Mouse (Mus musculus) midbrain, embryonic 12.5 days (tissue): ENCODE data around the gene Abca6. TPM values are rescaled to one million over a fixed set of nuclear protein-coding genes. Genes with fewer than 3 reads are reported as not detected.

Experiments
- ATAC-seq: fragments of 200-750 bp; cut with Nextera tagmentation; 2 replicates; pipeline ENCODE4 v1.8.0; 2017; ENCODE audit warnings: low read depth, moderate TSS enrichment, moderate library complexity; ENCODE audit not compliant: low FRiP score
- H3K27ac ChIP-seq: fragments of 300-500 bp; sonication (generic); replicated peaks from 2 replicates; pipeline ENCODE4 v1.5.1; 2016; ENCODE audit warnings: mild to moderate bottlenecking
- H3K27me3 ChIP-seq: fragments of 300-500 bp; sonication (generic); 2 replicates; pipeline ENCODE4 v1.6.1; 2016; ENCODE audit warnings: mild to moderate bottlenecking
- H3K36me3 ChIP-seq: fragments of 300-500 bp; sonication (generic); 2 replicates; pipeline ENCODE4 v1.6.1; 2016
- H3K4me1 ChIP-seq: fragments of 300-500 bp; sonication (generic); 2 replicates; pipeline ENCODE4 v1.6.1; 2016
- H3K4me2 ChIP-seq: fragments of 300-500 bp; sonication (generic); replicated peaks from 2 replicates; pipeline ENCODE4 v1.6.1; 2016; ENCODE audit warnings: mild to moderate bottlenecking, moderate library complexity
- H3K4me3 ChIP-seq: fragments of 300-500 bp; sonication (generic); 2 replicates; pipeline ENCODE4 v1.5.1; 2016; ENCODE audit warnings: mild to moderate bottlenecking
- H3K9ac ChIP-seq: fragments of 300-500 bp; sonication (generic); replicated peaks from 2 replicates; pipeline ENCODE4 v1.6.1; 2016; ENCODE audit warnings: mild to moderate bottlenecking, moderate library complexity
- H3K9me3 ChIP-seq: fragments of 300-500 bp; sonication (generic); 2 replicates; pipeline ENCODE4 v1.6.1; 2016; ENCODE audit warnings: mild to moderate bottlenecking
- WGBS: fragments of 180-500 bp; shearing (Covaris S2); methylation state at CpG from one replicate; pipeline ENCODE4 v1.1.7; 2016; 5-methylcytosine and 5-hydroxymethylcytosine counted together
- polyA plus RNA-seq: library from polyadenylated mRNA; unstranded; fragments of >200 nt; fragmentation: Nextera tagmentation; extraction: Ambion mirVana; gene quantifications from 2 replicates; pipeline ENCODE4 v1.2.1, GENCODE M21; 2016

Gene Abca6
- polyA plus RNA-seq, 1 experiment from 2014 or later: 0.17 TPM

DNA sequence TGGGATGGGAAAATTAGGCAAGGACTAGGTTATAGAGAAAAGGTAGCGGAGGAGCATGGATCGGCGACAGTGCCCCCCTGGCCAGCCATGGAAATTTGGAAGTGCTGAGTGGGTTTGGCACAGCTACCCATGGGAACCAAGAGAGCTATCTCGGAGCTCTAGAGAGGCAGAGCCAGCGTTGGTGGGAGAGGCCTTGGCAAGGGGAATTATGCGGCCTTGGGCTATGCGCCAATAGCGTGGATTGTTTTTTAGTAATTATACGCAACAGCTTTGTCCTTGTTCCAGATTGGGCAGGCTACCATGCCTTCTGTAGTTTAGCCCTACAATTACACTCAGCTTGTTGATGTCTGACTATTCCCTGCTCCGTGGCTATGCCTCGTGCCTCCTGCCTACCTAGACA, 15.2 kb upstream of the Abca6 start:
- Histone ChIP-seq H3K9me3 (no peaks in the 10 kb centered on the region), H3K4me1 (no peaks in the 10 kb centered on the region), H3K27ac (no peak overlapping the region), H3K36me3 (no peaks in the 10 kb centered on the region), H3K27me3 (no peaks in the 10 kb centered on the region), H3K9ac (no peak overlapping the region), H3K4me2 (no peak overlapping the region), H3K4me3 (no peak overlapping the region)
- WGBS: 92% methylated on average over 11 of the region's 11 CpGs
- ATAC-seq: no peak

DNA sequence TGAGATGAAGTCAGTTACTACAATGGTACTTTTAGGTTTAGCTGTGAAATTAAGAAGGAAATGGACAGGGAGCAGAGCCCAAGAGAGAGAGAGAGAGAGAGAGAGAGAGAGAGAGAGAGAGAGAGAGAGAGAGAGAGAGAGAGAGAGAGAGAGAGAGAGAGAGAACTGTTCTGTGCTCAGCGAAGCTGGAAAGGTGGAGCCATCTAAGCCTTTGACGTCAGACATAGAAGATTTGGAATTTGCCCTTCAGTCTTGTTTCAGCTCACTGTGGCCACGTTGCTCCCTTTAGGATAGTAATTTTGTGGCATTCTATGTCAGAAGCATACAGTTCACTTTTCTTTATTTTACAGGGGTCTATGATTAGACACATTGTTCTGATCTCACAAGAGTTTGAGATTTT, 10.3 kb upstream of the Abca6 start:
- H3K27ac ChIP-seq: no peak overlapping the region
- H3K9me3 ChIP-seq: no peaks in the 10 kb centered on the region
- no peaks in the 10 kb centered on the region for H3K4me1 ChIP-seq
- no peaks in the 10 kb centered on the region for H3K36me3 ChIP-seq
- H3K27me3 ChIP-seq: no peaks in the 10 kb centered on the region
- no peak for ATAC-seq
- WGBS: 68% methylated on average over 3 of the region's 3 CpGs
- no peak overlapping the region for H3K9ac ChIP-seq
- H3K4me3 ChIP-seq: no peak overlapping the region
- H3K4me2 ChIP-seq: no peak overlapping the region

DNA sequence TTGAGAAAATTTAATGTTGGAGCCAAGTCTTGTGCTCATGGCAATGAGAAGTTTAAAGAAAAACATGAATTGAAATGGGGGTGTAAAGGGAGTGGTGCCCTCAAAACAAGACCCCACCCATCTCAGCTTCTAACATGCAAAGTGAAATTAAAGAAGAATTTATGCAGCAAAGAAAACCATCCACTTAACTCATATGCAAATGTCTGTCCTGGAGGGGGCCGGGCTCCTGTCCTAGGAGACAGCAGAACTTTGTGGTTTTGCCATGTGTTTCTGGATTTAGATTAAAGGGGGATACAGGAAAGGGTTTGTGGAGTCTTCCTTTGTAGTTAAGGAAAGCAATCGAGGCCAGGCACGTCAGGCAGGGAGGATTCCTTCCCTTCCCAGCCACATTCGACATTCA, 6.3 kb upstream of the Abca6 start:
- no peak overlapping the region for H3K4me3 ChIP-seq
- no peaks in the 10 kb centered on the region for H3K27me3 ChIP-seq
- no peaks in the 10 kb centered on the region for H3K9me3 ChIP-seq
- H3K27ac ChIP-seq: no peak overlapping the region
- WGBS: 69% methylated on average over 4 of the region's 4 CpGs
- ATAC-seq: no peak
- H3K4me2 ChIP-seq: no peak overlapping the region
- no peaks in the 10 kb centered on the region for H3K4me1 ChIP-seq
- H3K9ac ChIP-seq: no peak overlapping the region
- no peaks in the 10 kb centered on the region for H3K36me3 ChIP-seq

DNA sequence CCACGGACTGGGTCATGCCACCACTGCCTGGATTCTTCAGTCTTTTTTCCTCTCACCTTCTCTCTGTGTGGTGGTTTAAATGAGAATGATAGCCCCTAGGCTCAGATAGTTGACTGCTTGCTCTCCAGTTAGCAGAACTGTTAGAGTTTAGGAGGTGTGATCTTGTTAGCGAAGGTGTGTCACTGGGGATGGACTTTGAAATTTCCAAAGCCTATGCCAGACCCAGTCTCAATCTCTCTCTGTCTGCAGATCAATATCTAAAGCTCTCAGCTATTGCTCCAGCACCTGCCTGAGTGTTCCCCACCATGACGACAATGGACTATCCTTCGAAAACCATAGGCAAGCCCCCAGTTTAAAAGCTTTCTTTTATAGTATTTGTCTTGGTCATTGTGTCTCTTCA, 5.5 kb upstream of the Abca6 start:
- Histone ChIP-seq H3K27me3 (no peaks in the 10 kb centered on the region), H3K4me2 (no peak overlapping the region), H3K36me3 (no peaks in the 10 kb centered on the region), H3K4me1 (no peaks in the 10 kb centered on the region), H3K4me3 (no peak overlapping the region), H3K27ac (no peak overlapping the region), H3K9me3 (no peaks in the 10 kb centered on the region), H3K9ac (no peak overlapping the region)
- WGBS: 95% methylated on average over 4 of the region's 4 CpGs
- ATAC-seq: no peak

DNA sequence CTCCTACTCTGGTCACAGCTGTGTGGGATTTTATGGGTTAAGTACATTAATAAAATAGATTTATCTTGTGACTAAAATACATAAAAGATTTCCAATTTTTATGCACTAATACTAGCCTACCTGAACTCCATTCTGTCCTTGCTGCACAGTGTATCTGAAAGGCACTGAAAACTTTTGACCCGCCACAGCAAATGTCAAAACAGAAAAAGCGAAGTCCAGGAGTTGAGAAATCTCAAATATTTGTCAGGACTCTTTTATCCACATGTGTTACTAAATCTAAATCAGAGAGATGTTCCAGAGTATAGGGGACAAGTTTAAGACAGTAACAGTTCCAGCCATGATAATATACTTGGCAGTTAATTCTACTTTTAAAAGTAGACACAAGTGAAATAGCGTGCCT, 680 bp upstream of the Abca6 start:
- Histone ChIP-seq H3K9ac (no peak overlapping the region), H3K9me3 (no peaks in the 10 kb centered on the region), H3K4me1 (no peaks in the 10 kb centered on the region), H3K27ac (no peak overlapping the region), H3K36me3 (no peaks in the 10 kb centered on the region), H3K4me3 (no peak overlapping the region), H3K27me3 (no peaks in the 10 kb centered on the region), H3K4me2 (no peak overlapping the region)
- 86% methylated on average over 3 of the region's 3 CpGs for WGBS
- no peak for ATAC-seq

DNA sequence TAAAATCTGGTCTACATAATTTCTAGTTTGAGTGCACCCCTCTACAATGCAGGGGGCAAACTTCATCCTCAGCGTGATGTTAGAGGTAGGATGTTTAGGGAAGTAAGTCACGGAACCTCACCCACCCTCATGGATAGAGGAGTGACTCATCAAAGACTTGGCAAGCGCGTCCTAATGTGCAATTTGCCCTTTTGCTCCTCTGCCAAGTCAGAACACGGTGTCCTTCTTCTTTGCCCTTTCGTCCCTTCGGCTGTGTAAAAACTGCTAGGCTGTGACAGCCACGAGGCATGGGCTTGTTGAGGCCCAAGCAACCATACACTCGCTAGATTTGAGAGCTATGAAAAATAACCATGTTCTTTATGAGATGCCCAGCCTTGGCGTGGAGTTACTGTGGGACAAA, 6.8 kb downstream of the Abca6 start:
- 91% methylated on average over 10 of the region's 10 CpGs for WGBS
- no peak for ATAC-seq
- Histone ChIP-seq H3K36me3 (no peaks in the 10 kb centered on the region), H3K4me2 (no peak overlapping the region), H3K9me3 (no peaks in the 10 kb centered on the region), H3K27ac (no peak overlapping the region), H3K27me3 (no peaks in the 10 kb centered on the region), H3K4me1 (no peaks in the 10 kb centered on the region), H3K9ac (no peak overlapping the region), H3K4me3 (no peak overlapping the region)

DNA sequence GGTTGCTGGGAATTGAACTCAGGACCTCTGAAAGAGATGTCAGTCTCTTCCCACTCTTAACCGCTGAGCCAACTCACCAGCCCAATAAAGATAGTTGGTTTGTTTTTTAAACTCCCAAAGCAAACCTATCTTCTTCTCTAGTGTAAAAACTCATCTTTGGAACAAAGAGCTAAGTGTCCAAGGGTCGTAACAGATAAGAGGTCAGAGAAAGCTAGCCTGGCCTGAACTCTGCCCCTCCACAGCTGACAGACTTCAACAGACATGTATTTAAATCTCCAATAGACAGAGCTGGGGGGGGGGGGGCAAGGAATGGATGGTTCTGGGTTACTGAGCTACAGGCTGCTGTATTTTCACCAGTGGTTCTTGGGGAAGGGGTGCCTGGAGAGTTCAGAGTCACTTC, 14.1 kb downstream of the Abca6 start:
- no peak overlapping the region for H3K9ac ChIP-seq
- ATAC-seq: no peak
- no peak overlapping the region for H3K27ac ChIP-seq
- H3K4me1 ChIP-seq: no peaks in the 10 kb centered on the region
- H3K4me2 ChIP-seq: no peak overlapping the region
- no peak overlapping the region for H3K4me3 ChIP-seq
- no peaks in the 10 kb centered on the region for H3K36me3 ChIP-seq
- no peaks in the 10 kb centered on the region for H3K9me3 ChIP-seq
- 87% methylated on average over 2 of the region's 2 CpGs for WGBS
- H3K27me3 ChIP-seq: no peaks in the 10 kb centered on the region

DNA sequence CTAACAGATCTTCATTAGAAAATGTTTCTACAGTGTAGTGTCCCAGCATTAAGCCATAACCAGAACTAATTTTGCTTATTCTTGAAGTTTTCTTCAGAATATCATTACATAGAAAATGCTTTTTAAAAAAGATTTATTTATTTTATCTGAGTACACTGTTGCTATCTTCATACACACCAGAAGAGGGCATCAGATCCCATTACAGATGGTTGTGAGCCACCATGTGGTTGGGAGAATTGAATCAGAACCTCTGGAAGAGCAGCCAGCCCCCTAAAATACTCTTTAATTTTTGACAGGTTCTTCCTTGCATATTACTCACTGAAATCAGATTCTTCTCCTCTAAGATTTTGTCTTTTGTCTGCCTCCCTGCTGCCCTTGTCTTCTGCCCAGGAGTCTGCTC, 18.6 kb downstream of the Abca6 start:
- H3K27ac ChIP-seq: no peak overlapping the region
- ATAC-seq: no peak
- H3K9ac ChIP-seq: no peak overlapping the region
- no peaks in the 10 kb centered on the region for H3K4me1 ChIP-seq
- H3K9me3 ChIP-seq: no peaks in the 10 kb centered on the region
- H3K4me2 ChIP-seq: no peak overlapping the region
- H3K4me3 ChIP-seq: no peak overlapping the region
- no peaks in the 10 kb centered on the region for H3K36me3 ChIP-seq
- H3K27me3 ChIP-seq: no peaks in the 10 kb centered on the region

DNA sequence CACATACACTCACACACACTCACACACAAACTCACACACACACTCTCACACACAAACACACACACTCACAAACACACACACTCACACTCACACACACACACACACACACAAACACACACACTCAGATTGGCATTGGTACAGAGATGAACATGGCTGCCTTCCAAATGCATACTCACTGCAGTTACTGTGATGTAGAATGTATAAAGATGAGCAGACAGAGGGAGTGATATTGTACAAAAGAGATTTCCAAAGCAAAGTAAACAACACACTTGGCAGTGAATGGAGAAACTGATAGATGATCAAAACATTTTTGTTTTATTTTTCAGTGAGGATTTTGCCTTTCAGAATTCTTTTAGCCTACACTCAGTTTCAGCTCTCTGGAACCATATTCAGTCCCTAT, 34.5 kb downstream of the Abca6 start:
- H3K4me2 ChIP-seq: no peak overlapping the region
- H3K27me3 ChIP-seq: no peaks in the 10 kb centered on the region
- no peak for ATAC-seq
- H3K9ac ChIP-seq: no peak overlapping the region
- H3K27ac ChIP-seq: no peak overlapping the region
- no peaks in the 10 kb centered on the region for H3K36me3 ChIP-seq
- H3K9me3 ChIP-seq: no peaks in the 10 kb centered on the region
- H3K4me1 ChIP-seq: no peaks in the 10 kb centered on the region
- H3K4me3 ChIP-seq: no peak overlapping the region

DNA sequence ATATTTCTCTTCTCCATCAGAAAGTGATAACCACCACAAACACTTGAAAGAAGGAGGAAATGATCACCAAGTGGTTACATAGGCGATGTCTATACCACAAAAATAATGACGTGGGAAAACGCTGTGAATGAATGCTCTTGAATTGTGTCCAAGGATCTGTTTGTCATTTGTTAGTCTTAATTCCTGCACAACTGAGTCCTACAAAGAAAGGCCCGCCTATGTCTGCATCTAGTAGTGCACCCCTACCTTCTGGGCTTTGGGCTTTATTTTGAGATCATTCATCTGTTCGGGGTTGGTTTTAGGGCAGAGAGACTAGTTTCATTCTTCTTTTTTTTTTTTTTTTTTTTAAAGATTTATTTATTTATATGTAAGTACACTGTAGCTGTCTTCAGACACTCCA, 47.6 kb downstream of the Abca6 start:
- Histone ChIP-seq H3K4me2 (no peak overlapping the region), H3K9ac (no peak overlapping the region), H3K9me3 (no peaks in the 10 kb centered on the region), H3K36me3 (no peaks in the 10 kb centered on the region), H3K27me3 (no peaks in the 10 kb centered on the region), H3K27ac (no peak overlapping the region), H3K4me3 (no peak overlapping the region), H3K4me1 (no peaks in the 10 kb centered on the region)
- ATAC-seq: no peak
- 90% methylated on average over 5 of the region's 5 CpGs for WGBS

DNA sequence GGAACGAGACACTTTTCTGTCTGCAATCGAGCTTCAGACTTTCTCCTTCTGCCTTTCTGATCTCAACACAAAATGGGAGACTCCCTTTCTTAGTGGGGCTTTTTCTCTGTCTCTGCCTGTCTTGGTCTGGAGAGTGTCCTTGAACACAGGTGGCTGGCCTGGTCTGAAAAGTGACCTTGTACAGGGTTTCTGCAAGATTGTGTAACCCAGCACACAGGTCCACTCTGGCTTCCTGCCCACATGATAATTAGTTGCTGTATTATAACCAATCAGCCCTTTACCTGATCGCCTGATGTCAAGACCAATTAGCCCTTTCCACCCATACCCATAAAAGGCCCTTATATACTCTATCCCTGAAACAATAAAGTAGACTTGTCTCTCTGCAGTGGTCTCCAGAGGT, 52.7 kb downstream of the Abca6 start:
- Histone ChIP-seq H3K4me3 (no peak overlapping the region), H3K4me1 (no peaks in the 10 kb centered on the region), H3K27ac (no peak overlapping the region), H3K27me3 (no peaks in the 10 kb centered on the region), H3K9me3 (no peaks in the 10 kb centered on the region), H3K36me3 (no peaks in the 10 kb centered on the region), H3K4me2 (no peak overlapping the region), H3K9ac (no peak overlapping the region)
- no peak for ATAC-seq
- 85% methylated on average over 3 of the region's 3 CpGs for WGBS

DNA sequence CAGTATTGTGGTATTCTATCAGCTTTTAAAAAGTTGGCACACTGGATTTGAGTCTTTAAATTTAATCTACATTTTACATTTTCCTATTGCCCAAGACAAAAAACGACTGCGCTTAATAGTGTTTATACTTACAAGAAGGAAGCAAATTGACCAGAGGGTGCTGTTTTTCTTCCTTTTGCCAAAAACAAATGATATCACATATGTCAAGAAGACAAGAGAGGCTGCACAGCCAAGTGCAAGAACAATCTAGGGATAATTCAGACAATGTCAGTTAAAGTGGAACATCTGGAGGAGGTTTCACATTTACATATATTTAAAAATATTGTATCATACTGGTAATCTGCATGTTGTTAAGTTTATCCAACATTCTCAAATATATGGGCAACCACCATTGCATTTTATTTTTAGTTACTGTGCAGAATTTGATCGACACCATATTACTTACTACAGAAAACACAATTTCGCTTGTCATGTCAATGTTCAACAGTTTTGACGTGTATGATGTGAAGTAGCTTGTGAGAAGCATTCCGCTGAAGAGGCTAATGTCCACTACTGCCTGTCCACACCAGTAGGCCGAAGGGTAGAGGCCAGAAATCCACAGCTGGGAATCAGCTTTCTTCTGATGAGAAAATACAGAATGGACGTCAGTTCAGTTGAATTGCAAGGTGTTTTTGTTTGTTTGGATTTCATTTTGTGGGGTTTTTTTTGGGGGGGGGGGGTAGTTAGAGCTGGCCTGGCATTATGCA, 54.8 kb downstream of the Abca6 start:
- 91% methylated on average over 8 of the region's 8 CpGs for WGBS
- H3K36me3 ChIP-seq: no peaks in the 10 kb centered on the region
- no peaks in the 10 kb centered on the region for H3K9me3 ChIP-seq
- ATAC-seq: no peak
- no peaks in the 10 kb centered on the region for H3K27me3 ChIP-seq
- no peak overlapping the region for H3K4me3 ChIP-seq
- H3K4me2 ChIP-seq: no peak overlapping the region
- H3K9ac ChIP-seq: no peak overlapping the region
- H3K27ac ChIP-seq: no peak overlapping the region
- no peaks in the 10 kb centered on the region for H3K4me1 ChIP-seq

DNA sequence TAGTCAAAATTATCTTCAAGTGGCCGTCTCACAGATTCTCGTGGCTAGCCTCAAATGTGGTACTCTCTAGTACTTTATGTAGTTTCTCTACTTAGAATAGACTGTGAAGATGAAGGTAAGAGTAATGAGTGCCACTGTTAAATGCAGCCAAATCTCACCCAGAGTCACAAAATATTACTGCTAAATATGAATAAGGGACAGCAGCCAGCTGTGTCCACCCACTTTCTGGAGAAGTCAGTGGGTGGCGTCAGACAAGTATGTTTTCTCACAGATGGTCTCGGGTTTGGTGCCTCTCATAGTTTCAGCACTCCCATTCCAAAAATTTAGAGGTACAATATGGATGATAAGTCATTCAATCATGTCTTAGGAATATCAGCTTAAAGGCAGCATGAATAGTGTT, 56.3 kb downstream of the Abca6 start:
- ATAC-seq: no peak
- 93% methylated on average over 4 of the region's 4 CpGs for WGBS

More for the DNA sequence above, 56.3 kb downstream of the Abca6 start:
- no peaks in the 10 kb centered on the region for H3K27me3 ChIP-seq
- H3K4me2 ChIP-seq: no peak overlapping the region
- H3K27ac ChIP-seq: no peak overlapping the region
- H3K9ac ChIP-seq: no peak overlapping the region
- no peak overlapping the region for H3K4me3 ChIP-seq
- H3K4me1 ChIP-seq: no peaks in the 10 kb centered on the region
- H3K9me3 ChIP-seq: no peaks in the 10 kb centered on the region
- no peaks in the 10 kb centered on the region for H3K36me3 ChIP-seq
